Mouse (Mus musculus) liver, embryonic 14.5 days (tissue): Measurements from ENCODE around the gene Hpf1. TPM values are rescaled to one million over a fixed set of nuclear protein-coding genes. Genes with fewer than 3 reads are reported as not detected.

ENCODE experiments used
- ATAC-seq: fragments of 200-750 bp; cut with Nextera tagmentation; 2 replicates; pipeline ENCODE4 v1.8.0; 2017; ENCODE audit warnings: moderate number of reproducible peaks, mild to moderate bottlenecking, moderate library complexity; ENCODE audit not compliant: insufficient read depth
- DNase-seq, 3 experiments: peaks; one replicate each; pipeline ENCODE4 v3.0.0-alpha.2; 2012 to 2013; ENCODE audit warnings: low read depth in 3 of 3, low spot score in 3 of 3
- H3K27ac ChIP-seq: fragments of 300-500 bp; sonication (generic); 2 replicates; pipeline ENCODE4 v1.5.1; 2014; ENCODE audit warnings: moderate library complexity, mild to moderate bottlenecking, control low read depth, inconsistent platforms
- H3K27me3 ChIP-seq: fragments of 300-500 bp; sonication (generic); 2 replicates; pipeline ENCODE4 v1.6.1; 2014; ENCODE audit warnings: mild to moderate bottlenecking, low read length, moderate library complexity; ENCODE audit not compliant: control insufficient read depth, insufficient read depth
- H3K36me3 ChIP-seq: fragments of 300-500 bp; sonication (generic); replicated peaks from 2 replicates; pipeline ENCODE4 v1.6.1; 2014; ENCODE audit warnings: low read depth; ENCODE audit not compliant: control insufficient read depth, insufficient read depth
- H3K4me1 ChIP-seq, 2 experiments: fragments of 200-500 bp in 1 of 2; fragments of 300-500 bp in 1 of 2; sonication (generic) in 1 of 2; replicated peaks; 2 replicates each; pipeline ENCODE4 v1.6.1; 2012 to 2014; ENCODE audit warnings: antibody characterized with exemption in 1 of 2, inconsistent platforms in 1 of 2, low read length in 1 of 2; ENCODE audit not compliant: control insufficient read depth in 2 of 2, insufficient read depth in 2 of 2
- H3K4me2 ChIP-seq: fragments of 300-500 bp; sonication (generic); 2 replicates; pipeline ENCODE4 v1.6.1; 2014; ENCODE audit warnings: low read depth, mild to moderate bottlenecking, control low read depth, moderate library complexity
- H3K4me3 ChIP-seq, 2 experiments: fragments of 200-500 bp in 1 of 2; fragments of 300-500 bp in 1 of 2; sonication (generic) in 1 of 2; 2 replicates each; pipeline ENCODE4 v1.5.1; 2012 to 2014; ENCODE audit warnings: low read depth in 2 of 2, low read length in 2 of 2, mild to moderate bottlenecking in 2 of 2, control low read depth in 1 of 2, inconsistent platforms in 1 of 2, moderate library complexity in 1 of 2; ENCODE audit not compliant: insufficient read depth in 1 of 2
- H3K9ac ChIP-seq: fragments of 300-500 bp; sonication (generic); replicated peaks from 2 replicates; pipeline ENCODE4 v1.6.1; 2014; ENCODE audit warnings: mild to moderate bottlenecking, control low read depth, moderate library complexity
- H3K9me3 ChIP-seq: fragments of 300-500 bp; sonication (generic); 2 replicates; pipeline ENCODE4 v1.6.1; 2016; ENCODE audit warnings: low read length, mixed read lengths; ENCODE audit not compliant: control insufficient read depth
- CTCF ChIP-seq: IDR thresholded peaks from 2 replicates; pipeline ENCODE4 v1.5.1; 2016; ENCODE audit warnings: antibody characterized with exemption, low read depth, control low read depth
- EP300 ChIP-seq: IDR thresholded peaks from 2 replicates; pipeline ENCODE4 v1.6.1; 2016; ENCODE audit warnings: antibody characterized with exemption, low read depth
- WGBS: fragments of 180-500 bp; shearing (Covaris S2); extraction: QIAGEN DNeasy Blood & Tissue Kit; methylation state at CpG from one replicate; pipeline ENCODE4 v1.1.7; 2014; ENCODE audit not compliant: insufficient replicate concordance; 5-methylcytosine and 5-hydroxymethylcytosine counted together
- polyA plus RNA-seq, 2 experiments: library from polyadenylated mRNA; depleted of rRNA in 1 of 2; stranded (reverse) in 1 of 2; unstranded in 1 of 2; fragments of >200 nt; fragmentation: Nextera tagmentation in 1 of 2; extraction: Ambion mirVana in 1 of 2; gene quantifications; 2 replicates each; pipeline versions ENCODE4 v1.2.1 to v1.2.3; 2012 to 2014

The Hpf1 gene
- polyA plus RNA-seq, 2 experiments = 37.5 to 83.1 TPM

DNA sequence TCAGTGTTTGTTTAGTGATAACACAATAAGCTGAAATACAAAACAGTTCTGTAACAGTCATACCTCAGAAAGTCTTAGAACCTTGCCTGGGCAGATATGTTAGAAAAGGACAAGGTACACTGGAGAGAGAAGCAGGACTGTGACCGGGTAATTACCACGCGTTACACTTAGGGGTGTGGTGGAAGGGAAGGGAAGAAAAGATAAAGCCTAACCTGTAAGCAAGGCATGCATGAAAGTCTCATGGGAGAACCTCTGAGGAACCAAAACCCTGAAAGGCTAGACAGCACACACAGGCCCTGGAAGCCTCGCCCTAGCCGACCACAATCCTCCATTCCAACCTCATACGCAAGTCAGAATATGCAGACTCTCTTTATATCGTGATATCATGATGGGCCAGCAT is 66.6 kb downstream of the Hpf1 start:
- DNase-seq = peak; percentile 64 to 76 (median 71)
- no peaks in the 10 kb centered on the region for H3K36me3 ChIP-seq

More for the DNA sequence above, 66.6 kb downstream of the Hpf1 start:
- WGBS = 9% methylated on average over 7 of the region's 7 CpGs
- ATAC-seq = peak; percentile 73
- peak overlapping the region; percentile 98 for H3K27ac ChIP-seq
- no peaks in the 10 kb centered on the region for H3K27me3 ChIP-seq
- H3K9ac ChIP-seq = peak overlapping the region; percentile 63
- TF ChIP-seq EP300 (peak; percentile 68), CTCF (no peak)
- no peaks in the 10 kb centered on the region for H3K9me3 ChIP-seq
- peak overlapping the region in 1 of 2 experiments; percentile 35; a peak in 3 of 4 replicates for H3K4me3 ChIP-seq
- peak overlapping the region; percentile 77 for H3K4me2 ChIP-seq
- H3K4me1 ChIP-seq = peaks cover 35 to 39% of the 10 kb centered on the region in 2 experiments

Other genes with a start within 250 kb of the Hpf1 start
- 19.2 and 28.1 TPM in 2 replicates for gene Clcn3, start 92.9 kb downstream of the Hpf1 start, polyA plus RNA-seq (2012; rRNA removed)
- 34.6 and 38.2 TPM in 2 replicates for gene Clcn3, start 92.9 kb downstream of the Hpf1 start, polyA plus RNA-seq (2014; fragmentation: Nextera tagmentation; extraction: Ambion mirVana)
- 1.5 and 2.6 TPM in 2 replicates for gene Nek1, start 102.8 kb downstream of the Hpf1 start, polyA plus RNA-seq (2012; rRNA removed)
- 6.7 and 8.5 TPM in 2 replicates for gene Nek1, start 102.8 kb downstream of the Hpf1 start, polyA plus RNA-seq (2014; fragmentation: Nextera tagmentation; extraction: Ambion mirVana)